Mouse (Mus musculus) heart, embryonic 13.5 days (tissue): ENCODE results near the gene Efs. TPM values are rescaled to one million over a fixed set of nuclear protein-coding genes. Genes with fewer than 3 reads are reported as not detected.

Experiments
- ATAC-seq: fragments of 200-750 bp; cut with Nextera tagmentation; 2 replicates; pipeline ENCODE4 v1.8.0; 2017; ENCODE audit warnings: moderate TSS enrichment; ENCODE audit not compliant: insufficient number of reproducible peaks, low FRiP score, low TSS enrichment; ENCODE audit errors: extremely low read depth
- H3K27ac ChIP-seq: fragments of 300-500 bp; sonication (generic); replicated peaks from 2 replicates; pipeline ENCODE4 v1.5.1; 2015; ENCODE audit warnings: moderate library complexity, mild to moderate bottlenecking, inconsistent platforms
- H3K27me3 ChIP-seq: fragments of 300-500 bp; sonication (generic); replicated peaks from 2 replicates; pipeline ENCODE4 v1.6.1; 2015; ENCODE audit warnings: mild to moderate bottlenecking, inconsistent platforms
- H3K36me3 ChIP-seq: fragments of 300-500 bp; sonication (generic); 2 replicates; pipeline ENCODE4 v1.6.1; 2015; ENCODE audit warnings: mild to moderate bottlenecking, inconsistent platforms
- H3K4me1 ChIP-seq: fragments of 300-500 bp; sonication (generic); 2 replicates; pipeline ENCODE4 v1.6.1; 2015; ENCODE audit warnings: inconsistent platforms
- H3K4me2 ChIP-seq: fragments of 300-500 bp; sonication (generic); 2 replicates; pipeline ENCODE4 v1.6.1; 2015; ENCODE audit warnings: inconsistent platforms, mild to moderate bottlenecking, moderate library complexity
- H3K4me3 ChIP-seq: fragments of 300-500 bp; sonication (generic); 2 replicates; pipeline ENCODE4 v1.5.1; 2015; ENCODE audit warnings: moderate library complexity, mild to moderate bottlenecking, inconsistent platforms
- H3K9ac ChIP-seq: fragments of 300-500 bp; sonication (generic); 2 replicates; pipeline ENCODE4 v1.6.1; 2015; ENCODE audit warnings: inconsistent platforms, mild to moderate bottlenecking, moderate library complexity
- H3K9me3 ChIP-seq: fragments of 300-500 bp; sonication (generic); 2 replicates; pipeline ENCODE4 v1.6.1; 2016; ENCODE audit warnings: inconsistent platforms
- WGBS: fragments of 180-500 bp; shearing (Covaris S2); methylation state at CpG from one replicate; pipeline ENCODE4 v1.1.7; 2015; ENCODE audit warnings: mixed read lengths; 5-methylcytosine and 5-hydroxymethylcytosine counted together
- microRNA counts: library from miRNA; unstranded; fragments of <30 nt; microRNA quantifications from one replicate; lab custom pipeline; 2016
- microRNA-seq: library from miRNA; unstranded; fragments of <30 nt; microRNA quantifications from one replicate; pipeline ENCODE4, GENCODE M21; 2016
- polyA plus RNA-seq: library from polyadenylated mRNA; unstranded; fragments of >200 nt; fragmentation: Nextera tagmentation; extraction: Ambion mirVana; gene quantifications from 2 replicates; pipeline ENCODE4 v1.2.1, GENCODE M21; 2015

Efs gene
- polyA plus RNA-seq, 1 experiment from 2014 or later: 13.3 TPM

DNA sequence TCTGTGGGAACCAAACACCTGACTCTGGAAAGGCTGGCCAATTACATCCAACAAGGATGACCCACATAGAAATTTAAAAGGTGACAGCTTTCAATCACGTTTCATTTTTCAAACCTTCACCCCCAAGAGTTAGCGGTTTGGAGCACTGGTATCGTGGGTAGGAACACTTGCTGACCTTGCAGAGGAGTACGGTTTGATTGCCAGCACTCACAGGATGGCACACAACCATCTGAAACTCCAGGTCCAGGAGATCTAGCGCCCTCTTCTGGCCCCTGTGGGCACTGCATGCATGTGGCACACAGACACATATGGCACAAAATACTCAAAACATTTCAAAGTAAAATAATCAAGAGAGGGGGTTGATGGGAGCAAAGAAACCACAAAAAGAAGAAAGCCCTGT, 59.0 kb downstream of the Efs start:
- no peaks in the 10 kb centered on the region; the same call in 1 of the 2 replicates for H3K27me3 ChIP-seq
- H3K4me2 ChIP-seq: no peak overlapping the region
- H3K9me3 ChIP-seq: no peaks in the 10 kb centered on the region
- no peak for ATAC-seq
- peaks cover 9% of the 10 kb centered on the region for H3K4me1 ChIP-seq
- whole genome bisulfite sequencing: 53% methylated on average over 5 of the region's 5 CpGs
- no peaks in the 10 kb centered on the region for H3K36me3 ChIP-seq
- H3K9ac ChIP-seq: no peak overlapping the region
- no peak overlapping the region for H3K4me3 ChIP-seq
- no peak overlapping the region for H3K27ac ChIP-seq

MicroRNAs within 50 kb of the gene (microRNA counts, 519-probe panel; counts per million panel counts)
- microRNA mmu-miR-208a (lab: Ali Mortazavi, UCI): 7,310 counts per million, percentile 99 among the panel's probes with 10 or more counts
- microRNA mmu-miR-208b (lab: Ali Mortazavi, UCI): 7,980 counts per million, percentile 100 among the panel's probes with 10 or more counts

Small RNAs within 50 kb of the gene (microRNA-seq; reads per million reads assigned to microRNA genes)
- gene Mir208a (8,839 reads per million, percentile 94 among the genes with 10 or more reads in this experiment), gene Mir208b (54,411 reads per million, percentile 99 among the genes with 10 or more reads in this experiment)

Other genes with a start within 250 kb of the Efs start
- gene 1700123O20Rik, start 239.9 kb downstream of the Efs start, polyA plus RNA-seq: 48.1 and 49.2 TPM in 2 replicates
- 81.2 and 85.3 TPM in 2 replicates for gene Acin1, start 239.2 kb downstream of the Efs start, polyA plus RNA-seq
- 0.16 and 0.18 TPM in 2 replicates for gene Gm29776, start 227.3 kb downstream of the Efs start, polyA plus RNA-seq
- 0.11 TPM in 1 of 2 replicates, not detected in the other for gene Cebpe, start 214.0 kb downstream of the Efs start, polyA plus RNA-seq
- 3.4 and 4.0 TPM in 2 replicates for gene Slc7a8, start 144.2 kb downstream of the Efs start, polyA plus RNA-seq
- not detected in 2 replicates for gene Rnf212b, start 112.0 kb downstream of the Efs start, polyA plus RNA-seq
- 5.3 and 8.0 TPM in 2 replicates for gene Homez, start 55.2 kb downstream of the Efs start, polyA plus RNA-seq
- gene Ppp1r3e, start 48.6 kb downstream of the Efs start, polyA plus RNA-seq: 1.1 and 1.7 TPM in 2 replicates
- 2.5 and 2.6 TPM in 2 replicates for gene Bcl2l2, start 42.7 kb downstream of the Efs start, polyA plus RNA-seq
- not detected in 2 replicates for gene Gm20521, start 42.7 kb downstream of the Efs start, polyA plus RNA-seq
- gene Pabpn1, start 33.6 kb downstream of the Efs start, polyA plus RNA-seq: 72.3 and 74.0 TPM in 2 replicates
- gene Slc22a17, start 13.0 kb downstream of the Efs start, polyA plus RNA-seq: 33.9 and 37.4 TPM in 2 replicates
- not detected in 2 replicates for gene Il25, start 6.6 kb upstream of the Efs start, polyA plus RNA-seq
- 0.49 and 0.98 TPM in 2 replicates for gene Cmtm5, start 10.1 kb upstream of the Efs start, polyA plus RNA-seq
- 1,796 and 1,858 TPM in 2 replicates for gene Myh6, start 40.8 kb upstream of the Efs start, polyA plus RNA-seq
- not detected in 2 replicates for gene Gm17428, start 50.8 kb upstream of the Efs start, polyA plus RNA-seq
- gene Myh7, start 68.5 kb upstream of the Efs start, polyA plus RNA-seq: 3,662 and 3,747 TPM in 2 replicates
- 56.8 and 58.2 TPM in 2 replicates for gene Ngdn, start 89.3 kb upstream of the Efs start, polyA plus RNA-seq
- 3.0 and 3.2 TPM in 2 replicates for gene Zfhx2, start 166.2 kb upstream of the Efs start, polyA plus RNA-seq
- gene Thtpa, start 168.7 kb upstream of the Efs start, polyA plus RNA-seq: 13.8 and 15.9 TPM in 2 replicates
- gene Ap1g2, start 180.5 kb upstream of the Efs start, polyA plus RNA-seq: 7.4 and 7.9 TPM in 2 replicates
- gene Jph4, start 190.8 kb upstream of the Efs start, polyA plus RNA-seq: 0.31 and 0.32 TPM in 2 replicates